Mouse (Mus musculus) urinary bladder, adult 18-20 months (tissue): ENCODE measurements around the gene Ctf2.

Source experiments
- DNase-seq, 2 experiments: peaks; one replicate each; pipeline ENCODE4 v3.0.0; 2022; ENCODE audit warnings: low spot score in 2 of 2, mixed read lengths in 2 of 2

The Ctf2 gene

DNA sequence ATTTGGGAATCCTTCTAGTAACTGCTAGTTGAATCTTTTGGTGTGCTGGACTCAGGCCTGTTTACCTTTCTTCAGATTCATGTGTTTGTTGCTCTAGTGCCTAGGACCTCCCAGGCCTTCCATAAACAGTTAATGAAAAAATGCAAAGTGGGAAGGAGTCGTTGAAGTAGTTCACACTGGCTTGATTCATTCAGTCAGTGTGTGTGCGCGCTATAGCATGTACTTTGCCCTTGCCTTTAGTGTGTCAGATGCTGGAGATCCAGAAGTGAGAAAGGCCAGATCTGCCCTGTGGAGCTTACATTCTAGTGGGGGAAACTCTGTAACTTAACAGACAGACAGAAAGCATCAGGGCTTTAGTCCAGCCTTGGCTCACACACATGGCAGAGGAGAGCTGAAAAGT is 28.5 kb upstream of the Ctf2 start:
- DNase-seq, result no peak

DNA sequence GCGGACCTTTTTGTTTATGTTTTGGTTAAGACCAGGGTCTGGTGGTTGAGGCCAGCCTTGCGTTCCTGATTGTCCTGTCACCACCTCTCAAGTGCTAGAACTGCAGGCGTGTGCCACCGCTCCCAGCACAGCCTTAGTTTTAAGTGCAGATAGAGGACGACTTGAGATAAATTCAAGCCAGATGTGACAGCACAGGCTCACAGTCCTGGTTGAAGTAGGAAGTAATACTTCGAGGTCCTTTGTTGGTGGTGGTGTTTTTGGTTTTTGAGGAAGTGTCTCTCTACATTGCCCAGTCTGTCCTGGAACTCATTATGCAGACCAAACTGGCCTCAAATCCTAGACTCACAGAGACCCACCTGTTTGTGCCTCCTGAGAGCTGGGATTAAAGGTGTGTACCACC is 27.8 kb upstream of the Ctf2 start:
- no peak for DNase-seq

DNA sequence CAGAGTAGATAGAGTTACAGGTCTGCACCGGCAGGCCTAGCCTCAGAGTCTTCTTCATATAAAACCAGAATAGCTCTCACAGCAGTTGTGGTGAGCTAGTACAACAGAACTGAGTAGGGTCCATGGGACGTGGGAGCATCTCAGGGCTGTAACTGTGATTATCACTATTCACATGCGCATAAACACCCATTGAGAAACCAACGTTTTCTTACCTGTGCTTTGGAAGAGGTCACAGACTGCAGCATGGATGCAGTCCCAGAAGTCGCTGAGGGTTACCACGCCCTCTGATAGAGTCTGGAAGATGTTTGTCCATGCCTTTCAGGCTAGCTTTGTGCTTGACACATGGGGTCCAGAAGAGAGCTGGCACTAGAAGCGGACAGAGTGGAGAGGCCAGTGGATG is 21.8 kb upstream of the Ctf2 start:
- no peak for DNase-seq

DNA sequence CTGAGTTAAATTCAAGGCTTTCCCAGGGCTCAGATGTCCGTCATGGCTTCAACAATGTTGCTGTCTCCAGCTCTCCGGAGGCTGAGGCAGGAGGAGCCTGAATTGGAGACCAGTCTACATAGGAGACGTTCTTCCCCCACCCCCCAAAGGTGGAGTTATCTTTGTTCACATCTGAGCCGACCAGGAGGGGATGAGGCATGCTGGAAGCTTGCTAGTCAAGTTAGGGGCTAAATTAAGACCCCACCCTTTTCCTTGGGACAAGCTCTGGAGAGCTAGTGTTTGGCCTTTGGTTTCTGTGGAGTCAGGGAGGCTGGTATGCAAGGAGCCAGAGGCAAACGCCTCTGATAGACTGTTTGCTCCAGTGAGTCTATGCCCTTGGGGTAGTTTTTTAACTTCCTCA is 21.2 kb upstream of the Ctf2 start:
- DNase-seq, result no peak

DNA sequence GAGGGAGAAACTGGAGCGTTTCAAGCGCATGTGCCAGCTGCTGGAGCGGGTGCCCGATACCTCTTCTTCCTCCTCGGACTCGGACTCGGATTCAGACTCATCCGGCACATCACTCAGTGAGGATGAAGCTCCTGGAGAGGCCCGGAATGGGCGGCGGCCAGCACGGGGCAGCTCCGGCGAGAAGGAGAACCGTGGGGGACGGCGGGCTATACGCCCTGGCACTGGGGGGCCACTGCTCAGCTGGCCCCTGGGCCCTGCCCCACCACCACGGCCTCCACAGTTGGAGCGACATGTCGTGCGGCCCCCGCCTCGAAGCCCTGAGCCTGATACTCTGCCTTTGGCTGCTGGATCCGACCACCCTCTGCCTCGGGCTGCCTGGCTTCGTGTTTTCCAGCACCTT is 20.1 kb upstream of the Ctf2 start:
- no peak for DNase-seq

DNA sequence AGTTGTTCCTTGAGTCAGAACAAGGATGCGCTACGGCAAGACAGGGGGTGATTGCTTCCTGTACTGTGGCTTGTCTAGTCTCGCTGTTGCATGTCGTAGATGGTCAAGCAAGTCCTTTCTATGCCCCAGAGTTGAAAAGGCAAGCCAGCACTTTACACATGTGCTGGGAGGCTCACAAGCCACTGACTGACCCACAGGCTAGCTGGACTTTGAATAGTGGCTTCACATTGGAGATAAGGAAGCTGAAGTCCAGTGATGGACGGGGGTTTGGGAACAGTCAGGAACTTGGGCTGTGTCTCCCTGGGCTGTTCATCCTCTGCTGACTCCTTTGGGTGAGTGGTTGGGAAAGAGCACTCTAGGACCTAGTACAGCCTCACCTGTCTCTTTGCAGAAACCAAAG is 19.7 kb upstream of the Ctf2 start:
- no peak for DNase-seq

DNA sequence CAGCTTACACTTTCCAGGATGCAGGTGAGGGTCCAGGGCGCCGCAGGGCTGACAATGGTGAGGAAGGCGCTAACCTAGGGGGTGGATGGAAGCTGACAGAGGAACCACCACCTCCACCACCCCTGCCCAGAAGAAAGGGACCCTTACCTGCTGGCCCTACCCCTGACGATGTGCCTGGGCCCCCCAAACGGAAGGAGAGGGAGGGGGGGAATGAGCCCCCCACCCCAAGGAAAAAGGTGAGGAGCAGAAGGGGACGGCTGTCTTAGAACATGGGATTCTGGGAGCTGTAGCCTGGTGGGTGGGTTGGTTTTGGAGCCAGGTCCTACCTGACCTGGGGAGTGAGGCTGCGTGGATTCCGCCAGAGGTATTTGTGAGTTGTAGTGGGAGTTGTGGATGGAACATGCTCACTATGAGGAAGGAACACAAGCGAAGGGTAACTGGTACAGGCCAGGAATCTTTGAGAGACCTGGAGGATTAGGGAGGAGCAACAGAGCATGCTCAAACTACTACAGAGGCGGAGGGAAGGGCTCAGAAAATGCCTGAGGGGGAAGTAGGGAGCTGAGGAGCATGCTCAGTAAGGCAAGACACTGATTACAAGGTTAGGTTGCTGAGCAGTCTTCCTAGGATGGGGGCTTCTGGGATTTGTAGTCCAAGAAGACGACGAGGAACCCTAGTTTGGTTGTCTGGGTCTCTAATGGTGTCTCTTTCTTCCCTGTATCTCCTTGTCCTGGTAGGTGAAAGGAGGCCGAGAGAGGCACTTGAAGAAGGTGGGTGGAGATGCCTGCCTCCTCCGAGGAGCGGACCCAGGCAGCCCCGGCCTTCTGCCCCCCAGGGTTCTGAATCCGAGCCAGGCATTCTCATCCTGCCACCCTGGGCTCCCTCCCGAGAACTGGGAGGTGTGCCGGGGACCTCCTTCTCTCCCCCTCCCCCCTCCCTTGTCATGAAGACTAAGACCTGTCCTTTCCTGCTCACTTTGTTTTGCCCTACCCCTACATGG is 18.5 kb upstream of the Ctf2 start:
- no peak for DNase-seq

DNA sequence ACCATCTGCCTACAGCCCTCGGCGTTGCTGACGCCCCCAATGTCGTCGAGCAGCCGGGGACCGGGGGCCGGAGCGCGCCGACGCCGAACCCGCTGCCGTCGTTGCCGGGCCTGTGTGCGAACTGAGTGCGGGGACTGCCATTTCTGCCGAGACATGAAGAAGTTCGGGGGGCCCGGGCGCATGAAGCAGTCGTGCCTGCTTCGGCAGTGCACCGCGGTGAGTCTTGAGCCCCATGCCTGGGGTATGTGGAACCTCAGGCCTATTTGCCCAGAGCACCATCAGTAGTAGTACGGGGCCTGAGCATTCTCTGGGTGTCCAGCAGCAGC is 16.2 kb upstream of the Ctf2 start:
- no peak for DNase-seq

DNA sequence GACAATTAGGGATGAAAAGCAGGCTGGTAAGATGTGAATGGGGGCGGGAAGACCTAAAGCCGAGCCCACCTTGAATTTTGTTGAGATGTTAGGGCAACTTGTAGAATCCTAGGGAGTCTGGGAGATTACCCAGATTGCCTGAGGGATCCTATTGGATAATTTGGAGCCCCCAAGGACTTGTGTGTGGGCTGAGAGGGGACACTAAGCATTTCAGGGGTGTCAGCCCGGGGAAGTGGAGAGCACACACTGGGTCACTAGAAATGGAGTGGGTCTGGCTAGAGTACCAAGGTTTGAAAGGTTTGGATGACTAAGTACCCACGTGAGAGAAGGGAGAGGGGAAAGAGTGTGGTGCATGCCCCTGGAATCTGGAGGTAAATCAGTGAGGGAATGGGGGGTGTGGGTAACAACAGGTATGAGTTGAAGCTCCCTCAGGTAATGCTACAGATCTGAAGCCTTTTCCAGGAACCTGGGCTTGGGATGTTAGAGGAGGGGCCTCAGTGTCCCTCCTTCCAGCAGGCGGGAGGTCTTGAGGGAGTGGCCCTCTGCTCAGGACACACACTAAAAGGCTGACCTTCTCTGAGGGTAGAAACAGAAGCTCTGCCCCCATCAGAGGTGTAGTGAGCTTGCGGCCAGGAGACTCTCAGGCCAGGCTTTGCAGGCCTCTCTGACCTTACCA is 15.7 kb upstream of the Ctf2 start:
- DNase-seq, result no peak

DNA sequence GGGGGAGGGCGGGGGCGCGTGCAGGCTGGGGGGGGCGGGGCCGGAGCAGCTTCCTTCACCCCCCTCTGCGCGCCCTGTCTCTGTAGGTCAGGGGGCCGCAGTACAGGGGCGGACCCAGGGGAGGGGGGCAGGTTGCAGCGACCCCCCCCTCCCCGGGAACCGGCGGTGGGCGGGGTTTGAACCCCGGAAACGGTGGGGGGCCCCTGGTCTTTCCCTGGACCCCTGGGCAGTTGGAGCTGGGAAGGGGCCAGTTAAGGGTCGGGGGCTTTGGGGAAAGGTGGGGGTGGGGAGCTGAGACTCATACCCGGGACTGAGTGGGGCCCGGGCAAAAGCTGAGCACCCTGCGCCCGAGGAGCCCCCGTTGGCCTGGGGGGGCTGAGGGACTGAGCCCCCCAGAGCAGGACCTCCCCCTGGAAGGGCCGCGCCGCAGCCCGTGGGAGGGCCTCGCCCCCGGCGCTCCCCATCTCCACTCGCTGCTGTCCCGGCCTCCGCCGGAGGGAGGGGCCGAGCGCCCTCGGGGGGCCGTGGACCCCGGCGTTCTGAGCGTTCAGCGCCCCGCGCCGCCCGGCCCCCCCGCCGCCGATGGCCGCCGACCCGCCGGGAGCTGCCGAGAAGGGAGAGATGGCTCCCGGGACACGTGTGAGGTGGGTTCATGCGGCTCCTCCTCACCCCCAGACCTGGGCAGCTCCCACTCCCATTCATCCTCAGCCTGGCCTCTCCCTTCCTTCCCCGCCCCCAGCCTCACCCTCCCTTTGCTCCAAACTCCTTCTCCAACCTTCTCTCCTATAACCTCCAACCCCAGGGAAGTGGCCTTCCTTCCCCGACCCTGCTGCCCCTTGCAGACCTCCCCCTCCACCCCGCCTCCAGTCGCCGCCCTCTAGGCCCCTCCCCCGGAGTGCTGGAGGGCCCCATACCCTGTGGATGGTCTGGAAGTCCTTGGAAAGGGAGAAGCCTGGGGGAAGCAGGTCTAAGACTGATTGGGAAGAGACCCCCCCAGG is 14.8 kb upstream of the Ctf2 start:
- DNase-seq, result no peak

DNA sequence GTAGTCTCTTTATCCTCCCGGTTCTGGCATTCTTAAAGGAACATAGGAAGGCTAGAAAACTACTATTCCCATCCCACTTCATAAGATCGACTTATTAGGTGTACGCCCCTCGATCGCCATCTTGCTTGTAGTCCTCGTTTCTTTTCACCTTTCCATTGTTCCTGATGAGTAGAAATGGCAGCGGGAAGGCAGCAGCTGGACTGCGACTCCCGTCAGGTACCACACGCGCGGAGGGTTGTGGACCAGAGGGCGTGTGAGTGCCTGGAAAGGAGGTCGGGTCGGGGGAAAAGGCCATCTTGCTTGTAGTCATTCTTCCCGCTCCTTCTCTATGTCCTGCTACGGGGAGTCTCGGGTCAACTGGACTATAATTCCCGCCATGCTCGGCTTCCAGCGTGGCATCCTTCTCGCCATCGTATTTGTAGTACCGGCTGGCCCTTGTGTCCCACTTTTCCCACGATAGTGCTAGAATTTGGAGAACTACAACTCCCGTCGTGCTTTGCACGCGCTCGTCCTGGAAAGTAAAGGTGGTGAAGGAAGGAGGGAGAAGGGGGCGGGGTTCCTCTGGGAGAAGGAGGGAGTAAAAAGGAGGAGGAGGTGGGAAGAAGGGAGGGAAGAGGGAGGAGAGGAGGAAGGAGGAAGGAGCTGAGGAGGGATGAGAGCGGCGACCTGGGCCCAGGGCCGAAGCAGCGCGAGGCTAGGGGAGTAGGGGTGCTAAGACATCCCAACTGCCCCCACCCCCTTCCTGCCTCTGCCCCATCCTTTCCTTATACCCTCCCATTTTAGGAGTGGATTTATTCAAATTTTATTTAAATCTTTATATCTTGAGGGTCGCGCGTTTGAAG is 13.9 kb upstream of the Ctf2 start:
- DNase-seq, result peak; percentile 82 to 97

DNA sequence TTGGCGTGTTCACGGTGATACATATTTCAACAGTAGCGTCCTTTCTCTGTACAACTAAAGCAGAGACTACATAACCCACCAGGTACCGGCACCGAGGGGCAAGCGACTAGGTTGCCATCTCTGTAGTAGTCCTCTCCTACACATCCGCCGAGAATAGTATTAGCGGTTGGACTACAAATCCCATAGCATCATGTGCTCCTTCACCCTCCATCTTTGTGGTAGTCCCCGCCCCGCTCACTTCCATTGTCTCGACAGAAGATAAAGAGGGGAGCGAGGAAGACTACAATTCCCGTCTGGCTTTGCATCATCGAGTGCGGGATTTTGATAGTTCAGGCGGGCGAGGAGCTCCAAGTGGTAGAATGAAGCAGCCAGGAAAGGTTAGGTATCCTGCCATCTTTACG is 13.3 kb upstream of the Ctf2 start:
- DNase-seq, result peak; percentile 65 to 92

DNA sequence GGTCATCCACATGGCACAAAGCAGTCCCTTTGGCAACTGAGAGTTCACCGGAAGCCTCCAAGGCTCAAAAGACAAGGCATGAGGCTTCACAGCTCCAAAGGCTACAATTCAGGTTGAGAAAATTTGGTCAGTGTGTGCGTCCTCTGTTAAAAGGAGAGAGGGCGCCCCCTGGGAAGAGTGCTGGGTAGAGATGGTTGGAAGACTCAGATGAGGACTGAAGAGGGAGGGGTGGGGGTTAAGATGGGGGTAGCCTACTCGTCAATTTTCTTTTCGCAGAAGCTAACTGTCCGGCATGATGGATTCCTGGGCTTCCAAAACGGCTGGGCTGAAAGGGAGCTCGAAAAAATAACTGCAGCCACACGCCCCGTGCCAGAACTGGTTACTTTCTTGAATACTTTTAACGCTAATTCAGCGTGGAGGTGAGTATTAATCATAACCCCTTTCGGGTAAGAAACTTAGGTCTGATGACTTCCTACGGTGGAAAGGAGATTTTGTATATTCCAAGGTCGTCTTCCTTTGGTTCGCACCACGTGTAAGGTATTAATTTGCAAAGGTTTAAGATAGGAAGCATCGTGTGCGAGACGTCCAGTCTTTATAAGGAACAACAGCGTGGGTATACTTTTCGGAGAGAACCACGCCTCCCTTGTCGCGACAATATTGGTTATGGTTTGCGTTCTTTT is 12.5 kb upstream of the Ctf2 start, which contains the start of gene Fbxl19:
Gene Fbxl19, plus strand, starts transcription at position 178 of the 680 bp plus-strand sequence.
- peak; percentile 52 to 67 for DNase-seq

DNA sequence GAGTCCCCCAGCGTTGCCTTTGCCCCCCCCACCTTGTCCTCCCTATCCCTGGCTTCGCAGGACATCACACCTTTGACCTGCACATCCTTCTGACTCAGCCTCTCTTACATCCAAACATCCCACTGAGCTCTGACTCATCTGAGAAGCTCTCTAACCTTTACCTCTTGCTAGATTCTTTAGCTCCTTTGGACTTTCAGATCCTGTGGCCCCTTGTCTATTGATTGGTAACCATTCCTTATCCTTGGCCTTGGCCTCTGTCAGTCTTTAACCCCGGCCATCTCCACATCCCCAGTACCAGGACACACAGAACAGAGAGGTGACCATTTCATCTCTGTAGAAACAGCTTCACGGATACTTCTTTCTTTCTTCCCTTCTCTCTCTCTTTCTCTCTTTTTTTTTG is 1.8 kb downstream of the Ctf2 start:
- DNase-seq, result no peak

DNA sequence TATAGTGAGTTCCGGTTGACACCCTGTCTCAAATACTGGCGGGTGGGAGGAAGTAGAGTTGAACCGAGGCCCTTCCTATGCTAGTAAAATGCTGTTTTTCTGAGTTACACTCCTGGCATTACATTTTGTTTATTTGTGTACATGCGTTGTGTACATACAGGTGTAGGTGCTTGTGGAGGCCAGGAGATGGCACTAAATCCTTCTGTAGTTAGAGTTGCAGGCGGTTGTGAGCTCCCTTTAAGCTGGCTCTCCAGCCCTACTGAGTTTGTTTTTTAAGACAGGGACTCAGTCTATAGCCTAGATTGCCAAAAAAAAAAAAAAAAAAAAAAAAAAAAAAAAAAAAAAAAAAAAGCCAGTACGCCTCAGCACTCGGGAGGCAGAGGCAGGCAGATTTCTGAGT is 4.1 kb downstream of the Ctf2 start:
- no peak for DNase-seq

DNA sequence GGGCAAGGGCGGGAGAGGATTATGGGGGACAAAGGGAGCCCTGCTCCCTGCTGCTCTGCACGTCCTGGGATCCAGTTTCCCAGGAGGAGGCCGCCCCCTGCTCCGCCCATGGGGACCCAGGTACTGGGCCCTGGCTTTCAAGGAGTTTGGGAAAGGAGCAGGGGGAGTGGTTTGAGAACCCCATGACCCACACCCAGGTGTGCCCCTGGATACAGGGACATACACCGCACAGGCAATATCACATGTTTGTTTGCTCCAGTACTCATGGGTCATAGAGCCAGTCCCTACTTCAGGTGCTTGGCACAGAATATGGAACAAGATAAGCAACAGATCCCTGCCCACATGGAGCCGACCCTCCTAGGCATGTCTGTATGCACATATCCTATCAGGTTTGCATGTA is 6.0 kb downstream of the Ctf2 start:
- DNase-seq, result no peak

DNA sequence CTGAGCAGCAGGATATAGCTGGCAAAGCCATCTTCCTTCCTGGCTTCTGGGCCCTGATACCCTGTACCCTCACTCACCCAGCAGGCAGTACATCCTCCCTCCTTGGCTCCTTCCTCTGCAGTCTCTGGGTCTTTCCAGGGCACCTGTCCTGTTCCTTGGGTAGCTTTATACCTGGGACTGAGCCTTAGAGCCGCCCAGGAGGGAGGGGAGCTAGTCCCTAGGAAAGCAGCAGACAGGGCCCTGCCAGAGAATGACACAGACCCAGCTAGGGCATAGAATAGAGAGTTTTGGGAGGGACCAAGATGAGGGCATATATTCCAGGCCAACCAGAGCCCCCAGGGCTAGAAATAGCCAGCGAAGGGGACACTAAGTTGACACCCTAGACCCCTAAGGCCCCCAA is 6.5 kb downstream of the Ctf2 start:
- DNase-seq, result no peak

DNA sequence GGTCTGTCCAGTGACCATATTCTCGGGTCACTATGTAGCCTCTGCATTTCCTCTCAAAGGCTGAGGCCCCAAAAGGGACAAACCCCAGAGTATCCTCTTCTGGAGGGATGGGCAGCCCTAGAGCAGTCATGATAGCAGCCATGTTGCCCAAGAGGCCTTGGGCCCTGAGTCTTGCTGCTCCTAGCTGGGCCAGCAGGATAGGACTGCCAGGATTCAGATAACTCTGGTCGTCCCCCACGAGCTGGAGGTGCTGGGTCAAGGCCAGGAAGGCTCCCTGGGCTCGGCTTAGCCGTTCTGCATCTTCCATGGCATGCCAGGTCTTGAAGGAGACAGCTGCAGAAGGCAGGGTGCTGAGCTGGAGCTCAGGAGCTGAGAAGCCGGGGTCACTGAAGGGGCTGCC is 12.7 kb downstream of the Ctf2 start:
- DNase-seq, result no peak

DNA sequence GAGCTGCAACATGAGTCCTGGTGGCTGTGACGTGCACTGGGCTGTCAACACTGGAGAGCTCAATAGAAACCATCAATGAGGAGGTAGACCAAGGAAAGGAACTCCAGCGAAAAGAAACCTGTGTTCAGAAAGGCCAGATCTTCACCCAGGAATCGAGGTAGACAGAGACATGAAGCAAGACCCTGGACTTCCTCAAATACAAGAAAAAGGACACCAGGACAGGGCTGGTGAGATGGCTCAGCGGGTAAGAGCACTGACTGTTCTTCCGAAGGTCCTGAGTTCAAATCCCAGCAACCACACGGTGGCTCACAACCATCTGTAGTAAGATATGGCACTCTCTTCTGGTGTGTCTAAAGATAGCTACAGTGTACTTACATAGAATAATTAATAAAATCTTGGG is 13.6 kb downstream of the Ctf2 start:
- no peak for DNase-seq

DNA sequence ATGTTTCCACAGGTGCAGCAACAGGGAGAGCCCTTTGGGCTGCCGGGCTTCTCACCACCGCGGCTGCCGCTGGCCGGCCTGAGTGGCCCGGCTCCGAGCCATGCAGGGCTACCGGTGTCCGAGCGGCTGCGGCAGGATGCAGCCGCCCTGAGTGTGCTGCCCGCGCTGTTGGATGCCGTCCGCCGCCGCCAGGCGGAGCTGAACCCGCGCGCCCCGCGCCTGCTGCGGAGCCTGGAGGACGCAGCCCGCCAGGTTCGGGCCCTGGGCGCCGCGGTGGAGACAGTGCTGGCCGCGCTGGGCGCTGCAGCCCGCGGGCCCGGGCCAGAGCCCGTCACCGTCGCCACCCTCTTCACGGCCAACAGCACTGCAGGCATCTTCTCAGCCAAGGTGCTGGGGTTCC is 15.0 kb downstream of the Ctf2 start:
- DNase-seq, result peak; percentile 41 to 61

DNA sequence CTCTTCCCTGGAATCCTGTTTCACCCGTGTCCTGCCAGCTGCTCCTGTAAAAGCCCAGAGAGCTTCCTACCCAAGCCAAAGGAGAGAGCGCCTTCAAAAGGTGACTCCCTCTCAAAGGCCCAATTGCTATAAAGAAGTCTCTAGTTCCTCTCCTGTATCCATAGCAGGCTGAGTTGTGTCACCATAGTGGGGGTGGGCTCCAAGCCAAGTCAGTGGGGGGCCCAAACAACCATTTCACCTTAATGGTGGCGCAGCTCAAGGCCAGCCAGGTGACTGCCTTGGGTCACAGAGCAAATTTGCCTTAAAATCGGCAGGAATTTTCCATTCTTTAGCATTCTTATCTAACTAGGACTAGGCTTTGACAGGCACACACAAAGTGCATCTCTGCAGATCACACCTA is 17.1 kb downstream of the Ctf2 start:
- no peak for DNase-seq
